Mouse (Mus musculus): ENCODE results near the gene Hivep3.

The Hivep3 gene

DNA sequence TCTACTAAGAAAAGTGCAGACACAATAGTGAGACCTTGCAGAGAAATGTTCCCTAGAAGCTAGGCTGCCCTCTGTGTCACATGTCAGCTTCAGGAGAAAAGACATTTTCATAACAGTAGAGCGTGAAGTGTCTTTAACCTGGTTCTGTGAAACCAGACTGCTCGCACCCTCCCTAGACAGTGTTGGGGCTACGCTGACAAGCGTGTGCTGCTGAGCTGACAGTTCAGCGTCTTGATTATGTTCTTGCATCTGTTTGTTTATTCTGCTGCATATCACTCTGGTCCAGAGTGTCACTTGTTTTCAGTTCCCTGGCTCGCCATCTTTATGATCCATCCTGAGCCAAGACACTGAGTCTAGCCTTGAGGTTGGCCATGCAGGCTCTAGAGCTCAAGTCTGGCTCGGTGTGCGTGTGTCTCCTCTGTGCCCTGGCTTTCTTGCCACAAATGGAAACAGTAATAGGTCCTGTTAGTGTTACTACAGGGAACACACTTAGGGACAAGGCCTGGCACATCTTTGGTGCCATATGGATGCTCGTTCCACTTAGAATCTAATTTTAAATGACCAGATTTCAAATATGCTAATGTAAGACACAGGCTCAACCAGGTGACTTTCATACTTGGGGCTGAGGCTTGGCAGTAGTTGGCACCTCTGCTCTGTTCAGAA, 28.0 kb downstream of the Hivep3 start:
- DNase-seq (ENCODE audit: low spot score): no peak

DNA sequence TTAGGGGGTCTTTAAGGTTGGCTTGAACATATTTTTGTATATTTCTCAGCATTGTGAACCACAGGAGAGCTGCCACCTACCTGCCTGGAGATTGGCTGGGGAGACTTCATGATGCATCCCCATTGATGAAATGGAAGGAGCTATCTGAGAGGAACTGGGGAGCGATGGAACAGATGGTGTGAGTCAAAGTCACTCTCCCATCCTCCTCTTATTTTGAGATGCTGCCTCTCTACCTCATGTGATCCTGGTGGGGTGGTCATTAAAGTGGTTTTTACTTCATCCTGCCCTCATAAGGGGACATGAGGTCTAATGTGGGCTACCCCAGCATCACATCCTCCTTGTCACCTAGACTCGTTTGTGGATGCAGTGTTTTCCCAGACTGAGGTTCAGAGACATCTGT, 28.6 kb downstream of the Hivep3 start:
- DNase-seq (ENCODE audit: low spot score): no peak

DNA sequence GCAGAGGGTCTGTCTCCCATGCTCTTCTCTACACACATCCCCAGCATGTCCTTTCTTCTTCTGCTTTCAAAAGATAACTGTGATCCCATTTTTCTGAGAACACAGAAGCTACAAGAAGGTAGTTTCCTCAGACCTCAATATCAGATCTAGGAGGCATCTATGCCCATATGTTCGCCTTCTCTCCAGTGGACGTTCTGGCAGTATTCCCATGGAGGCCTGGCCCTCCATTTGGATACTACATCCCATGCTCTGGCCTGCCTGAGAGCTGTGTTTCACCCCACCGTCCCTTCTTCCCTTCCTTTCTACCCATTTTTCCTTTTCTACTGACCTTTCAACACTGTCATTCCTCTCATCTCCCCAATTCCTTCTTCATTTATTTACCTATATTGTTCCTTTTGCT, 34.5 kb downstream of the Hivep3 start:
- DNase-seq (ENCODE audit: low spot score): no peak

GRCm38 (mm10) chr4:119775913-119776312, 42.3 kb downstream of the Hivep3 start:
- DNase-seq (ENCODE audit: low spot score): no peak

DNA sequence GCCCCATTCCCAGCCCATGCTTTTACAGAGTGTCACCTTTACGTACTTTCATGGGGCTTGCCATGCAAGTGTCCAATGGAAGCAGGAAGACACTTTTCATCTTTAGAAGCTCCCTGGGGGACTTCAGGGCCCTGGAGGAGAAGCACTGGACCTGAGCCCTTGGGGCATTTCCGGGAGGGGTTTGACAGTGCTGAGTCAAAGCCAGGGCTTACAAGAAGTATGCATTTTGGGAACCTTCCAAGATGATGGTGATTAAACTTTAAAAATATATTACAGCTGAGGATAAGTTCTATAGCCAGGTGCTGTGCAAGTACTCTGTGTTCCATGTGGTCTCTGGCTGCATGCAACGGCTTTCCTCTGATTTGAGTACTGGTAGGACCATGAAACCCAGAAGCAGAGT, 43.6 kb downstream of the Hivep3 start:
- no peak for DNase-seq (ENCODE audit: low spot score)

- no peak for DNase-seq (ENCODE audit: low spot score)
Observed at GRCm38 (mm10) chr4:119779561-119780400, 46.2 kb downstream of the Hivep3 start.

DNA sequence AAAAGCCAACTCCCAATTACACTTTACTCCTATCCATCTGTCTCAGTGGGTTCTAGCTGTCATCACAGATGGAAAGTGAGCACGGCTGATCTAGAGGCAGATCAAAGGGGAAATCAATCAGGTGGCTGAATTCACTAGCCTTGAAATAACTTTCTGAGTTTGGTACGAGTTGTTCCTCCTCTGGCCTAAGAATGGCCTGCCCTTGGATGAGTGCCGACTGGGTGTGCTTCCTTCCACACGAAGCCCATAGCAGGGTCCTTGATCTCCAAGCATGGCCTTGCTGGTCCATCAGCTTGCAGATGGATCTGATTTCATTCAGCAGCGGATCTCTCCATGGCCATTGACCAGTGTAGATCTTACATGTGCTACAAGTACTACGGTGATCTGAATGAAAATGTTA, 47.3 kb downstream of the Hivep3 start:
- no peak for DNase-seq (ENCODE audit: low spot score)

DNA sequence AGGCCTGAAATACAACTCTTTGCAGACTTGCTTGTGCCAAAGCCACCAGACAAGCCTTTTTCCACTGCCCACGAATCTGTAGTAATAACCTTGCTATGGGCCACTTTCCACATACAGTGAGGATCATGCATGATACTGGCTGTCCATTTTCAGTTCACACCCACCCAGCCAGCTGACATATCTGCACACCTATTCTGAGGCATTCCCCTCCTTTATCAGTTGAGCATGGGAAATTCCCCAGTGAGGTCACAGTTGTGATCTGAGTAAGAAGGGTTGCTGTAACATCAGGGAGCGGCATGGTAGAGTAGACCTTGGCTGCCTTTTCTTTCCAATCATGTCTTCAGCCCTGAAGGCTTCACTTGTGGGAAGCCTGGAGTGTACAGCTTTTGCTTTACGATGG, 51.4 kb downstream of the Hivep3 start:
- no peak for DNase-seq (ENCODE audit: low spot score)

DNA sequence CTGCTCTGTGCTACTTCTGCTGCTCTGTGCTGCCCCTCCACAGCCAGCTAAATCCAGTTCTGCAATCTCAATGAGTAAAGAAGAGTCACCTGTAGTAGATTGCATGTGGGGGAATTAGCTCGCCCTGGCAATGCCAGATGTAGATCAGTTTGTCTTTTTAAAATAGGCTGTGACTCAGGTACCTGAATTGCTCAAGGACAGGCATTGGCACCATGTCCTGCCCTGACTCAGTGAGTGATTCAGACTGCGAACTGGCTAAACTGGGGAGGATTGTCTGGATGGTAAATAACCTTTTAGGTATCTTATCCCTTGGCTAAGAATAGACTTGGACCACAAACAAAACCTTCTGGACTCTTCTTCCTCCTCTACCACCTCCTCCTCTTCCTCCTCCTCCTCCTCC, 52.7 kb downstream of the Hivep3 start:
- no peak for DNase-seq (ENCODE audit: low spot score)

DNA sequence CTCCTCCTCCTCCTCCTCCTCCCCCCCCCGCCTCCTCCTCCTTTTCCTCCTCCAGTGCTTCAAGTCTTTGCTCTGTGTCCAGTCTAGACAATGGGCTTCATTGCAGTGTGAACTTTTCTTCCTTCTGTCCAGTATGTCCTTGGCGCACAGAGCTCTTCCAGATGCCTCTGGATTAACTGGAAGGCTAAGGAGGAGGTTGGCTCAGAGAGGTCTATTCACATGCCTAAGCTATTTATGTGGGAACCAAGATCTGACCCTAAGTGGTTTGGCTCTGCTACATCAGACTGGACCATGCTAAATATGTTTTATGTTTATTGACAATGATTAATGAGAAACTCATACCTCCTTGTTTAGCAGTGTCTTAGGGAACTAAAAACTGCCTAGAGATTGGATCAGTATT, 53.1 kb downstream of the Hivep3 start:
- DNase-seq (ENCODE audit: low spot score): no peak

DNA sequence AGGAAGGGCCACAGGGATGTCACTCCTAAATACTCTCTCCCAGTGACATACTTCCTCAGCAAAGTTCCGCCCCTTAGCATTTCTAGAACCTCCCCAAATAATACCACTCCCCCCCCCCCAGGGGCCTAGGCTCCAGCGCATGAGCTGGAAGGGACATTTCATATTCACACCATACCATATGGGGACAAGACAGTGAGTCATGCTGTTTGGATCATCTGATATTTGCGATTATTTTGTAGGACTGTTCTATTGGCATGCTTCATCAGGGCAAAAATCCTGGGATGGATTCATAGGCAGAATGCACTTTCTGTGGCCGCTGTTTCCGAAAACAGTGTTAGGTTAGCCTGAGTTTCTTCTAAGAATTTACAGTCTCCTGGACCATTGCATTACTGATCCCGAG, 55.2 kb downstream of the Hivep3 start:
- DNase-seq (ENCODE audit: low spot score): no peak

- no peak for DNase-seq (ENCODE audit: low spot score)
Observed at GRCm38 (mm10) chr4:119789495-119790148, 56.0 kb downstream of the Hivep3 start.

DNA sequence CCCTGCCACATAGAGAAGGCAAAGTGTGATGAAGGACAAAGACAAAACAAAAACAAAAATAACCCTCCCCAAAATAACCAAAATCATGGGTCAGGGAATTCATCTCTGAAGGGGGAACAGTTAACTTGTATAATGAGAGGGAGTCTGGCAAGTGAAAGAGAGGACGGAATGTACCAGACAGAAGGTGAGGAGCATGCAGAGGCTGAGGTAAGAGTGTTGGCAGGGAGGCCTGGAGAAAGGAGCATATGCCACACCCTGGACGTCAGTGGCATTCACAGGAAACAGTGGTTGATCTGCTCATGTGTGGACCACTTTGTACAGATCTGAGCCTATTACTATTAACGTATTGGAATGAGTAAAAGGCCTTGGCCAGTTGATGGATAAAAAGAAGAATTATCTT, 65.3 kb downstream of the Hivep3 start:
- DNase-seq (ENCODE audit: low spot score): no peak

DNA sequence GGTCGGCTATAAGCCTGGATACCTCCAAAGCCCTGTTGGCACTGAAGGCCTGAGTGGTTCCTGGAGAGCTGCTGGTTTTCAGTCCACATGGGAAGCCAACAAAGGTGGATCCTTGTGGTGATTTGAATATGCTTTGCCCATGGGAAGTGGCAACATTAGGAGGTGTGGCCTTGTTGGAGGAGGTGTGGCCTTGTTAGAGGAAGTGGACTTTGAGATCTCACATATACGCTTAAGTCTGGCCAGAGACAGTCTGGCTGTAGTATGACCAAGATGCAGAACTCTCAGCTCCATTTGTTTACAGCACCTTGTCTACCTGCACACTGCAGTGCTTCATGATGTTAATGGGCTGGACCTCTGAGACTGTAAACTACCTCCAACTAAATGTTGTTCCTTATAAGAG, 73.0 kb downstream of the Hivep3 start:
- DNase-seq (ENCODE audit: low spot score): no peak

DNA sequence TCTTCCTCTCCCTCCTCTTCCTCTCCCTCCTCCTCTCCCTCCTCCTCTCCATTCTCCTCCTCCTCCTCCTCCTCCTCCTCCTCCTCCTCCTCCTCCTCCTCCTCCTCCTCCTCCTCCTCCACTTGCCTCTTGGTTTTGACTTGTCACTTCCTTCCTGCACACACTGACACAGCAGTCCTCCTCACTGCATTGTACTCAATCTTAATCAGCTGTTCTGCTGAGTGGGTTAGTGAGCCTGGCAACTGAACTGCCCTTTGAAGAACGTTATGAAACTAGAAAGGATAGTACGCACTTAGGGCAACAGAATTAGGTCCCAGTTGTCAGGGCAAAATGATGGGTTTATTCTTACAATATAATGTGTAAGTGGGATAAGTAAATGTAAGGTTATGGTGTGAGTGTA, 73.8 kb downstream of the Hivep3 start:
- DNase-seq (ENCODE audit: low spot score): no peak

DNA sequence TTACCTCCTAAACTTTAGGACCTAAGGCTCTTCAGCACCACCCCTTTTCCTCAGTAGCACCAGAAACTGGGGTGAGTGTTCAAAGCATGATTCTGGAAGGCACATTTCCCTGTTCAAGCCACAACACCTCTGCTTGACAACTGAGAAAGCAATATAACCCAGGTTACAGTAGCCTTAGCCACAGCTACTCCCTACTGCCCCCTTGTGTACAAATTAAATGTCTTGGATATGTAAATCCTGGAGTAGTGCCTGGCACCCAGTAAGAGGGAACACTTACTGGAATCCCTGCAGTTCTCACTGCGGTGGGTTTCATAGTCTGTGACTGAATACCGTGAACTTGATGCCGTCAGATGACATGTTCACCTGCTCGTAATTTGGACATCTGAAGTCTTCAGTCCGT, 75.7 kb downstream of the Hivep3 start:
- DNase-seq (ENCODE audit: low spot score): no peak

DNA sequence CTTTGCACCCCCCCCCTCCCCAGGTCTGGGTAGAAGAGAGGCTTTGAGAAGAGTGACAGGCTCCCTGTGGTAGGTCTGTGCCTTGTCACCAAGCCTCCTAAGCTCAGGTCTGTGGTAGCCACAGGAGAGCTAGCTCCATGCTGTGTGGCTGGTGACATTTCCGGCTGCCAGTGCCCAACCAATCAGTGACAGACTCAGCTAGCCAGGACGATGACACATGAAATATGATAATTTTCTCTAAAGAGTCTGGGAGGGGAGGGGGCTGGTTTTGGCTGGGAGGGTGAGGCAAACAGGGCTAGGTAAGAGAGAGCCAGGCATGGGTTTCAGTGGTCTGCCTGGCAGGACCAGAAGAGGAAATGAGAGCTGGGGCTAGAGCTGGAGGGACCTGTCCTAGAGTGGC, 79.2 kb downstream of the Hivep3 start:
- no peak for DNase-seq (ENCODE audit: low spot score)

DNA sequence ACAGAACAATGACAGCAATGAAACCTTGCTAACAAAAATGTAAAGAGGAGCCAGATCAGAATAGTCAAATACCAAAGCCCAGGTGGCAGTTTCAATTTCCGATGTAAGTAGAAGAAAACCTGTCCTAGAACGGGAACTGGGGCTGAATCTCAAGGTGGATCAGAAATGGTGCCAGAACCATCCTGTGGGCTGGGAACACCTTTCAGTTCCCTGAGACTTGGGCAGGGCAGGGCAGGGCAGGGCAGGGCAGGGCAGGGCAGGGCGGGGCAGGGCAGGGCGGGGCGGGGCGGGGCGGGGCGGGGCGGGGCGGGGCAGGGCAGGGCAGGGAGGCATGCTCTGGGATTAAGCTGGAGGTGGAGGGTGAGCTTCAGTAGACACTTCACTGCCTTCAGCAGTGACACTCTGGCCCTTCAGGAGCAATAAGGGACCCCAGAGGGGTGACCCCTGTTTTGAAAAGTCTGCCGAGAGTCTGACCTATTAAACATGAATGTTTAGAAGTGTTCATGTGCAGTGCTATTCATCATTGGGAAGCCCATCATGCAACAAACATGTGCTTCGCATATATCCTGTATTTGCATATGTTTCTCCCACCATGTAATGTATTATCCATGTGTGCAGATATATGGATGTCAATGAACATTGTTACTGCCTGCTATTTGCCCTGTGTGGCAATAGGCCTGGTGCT, 80.1 kb downstream of the Hivep3 start:
- no peak for DNase-seq (ENCODE audit: low spot score)

DNA sequence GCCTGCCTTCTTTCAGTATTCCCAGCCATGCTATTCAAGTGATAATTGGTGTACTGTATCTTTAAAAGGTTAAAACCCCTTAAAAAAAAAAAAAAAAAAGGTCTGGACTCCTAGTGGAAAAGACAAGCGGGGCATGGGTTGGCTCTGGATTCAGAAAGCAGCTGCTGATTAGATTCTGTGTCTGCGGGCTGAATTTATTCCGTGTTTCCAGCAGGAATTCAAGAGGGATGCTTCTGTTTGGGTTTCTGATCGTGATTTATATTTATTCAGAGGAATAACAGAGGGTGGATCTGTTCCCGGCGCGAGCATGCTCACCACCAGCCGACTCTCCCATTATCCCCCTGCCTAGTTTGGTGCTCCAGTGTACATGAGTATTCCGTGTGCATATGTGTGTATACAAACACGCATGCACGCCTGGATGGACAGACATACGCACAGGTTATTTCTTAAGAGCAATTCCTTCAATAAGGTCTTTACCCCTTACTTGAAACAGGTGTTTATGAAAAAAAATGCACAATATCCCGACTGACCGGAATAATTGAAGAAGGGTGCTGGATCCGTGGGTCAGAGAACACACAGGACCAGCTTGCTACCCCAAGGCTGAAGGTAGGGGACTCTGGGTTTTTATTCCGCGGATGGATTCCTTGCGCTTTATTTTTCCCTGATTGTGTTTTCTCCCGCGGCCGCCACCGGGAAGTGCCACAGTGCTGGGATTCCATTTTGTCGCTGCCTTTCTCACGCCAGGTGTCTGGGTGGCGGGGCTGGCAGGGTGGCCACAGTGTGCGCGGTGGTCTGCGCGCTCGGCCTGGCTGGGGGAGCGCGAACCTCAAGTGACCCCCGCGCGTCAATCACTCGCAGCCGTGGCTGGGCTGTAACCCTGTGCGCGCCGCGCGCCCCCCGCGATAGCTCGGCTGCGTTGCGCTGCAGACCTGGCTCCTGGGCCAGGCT, 80.9 kb downstream of the Hivep3 start:
- no peak for DNase-seq (ENCODE audit: low spot score)

- no peak for DNase-seq (ENCODE audit: low spot score)
Observed at GRCm38 (mm10) chr4:119815133-119815792, 81.7 kb downstream of the Hivep3 start.

DNA sequence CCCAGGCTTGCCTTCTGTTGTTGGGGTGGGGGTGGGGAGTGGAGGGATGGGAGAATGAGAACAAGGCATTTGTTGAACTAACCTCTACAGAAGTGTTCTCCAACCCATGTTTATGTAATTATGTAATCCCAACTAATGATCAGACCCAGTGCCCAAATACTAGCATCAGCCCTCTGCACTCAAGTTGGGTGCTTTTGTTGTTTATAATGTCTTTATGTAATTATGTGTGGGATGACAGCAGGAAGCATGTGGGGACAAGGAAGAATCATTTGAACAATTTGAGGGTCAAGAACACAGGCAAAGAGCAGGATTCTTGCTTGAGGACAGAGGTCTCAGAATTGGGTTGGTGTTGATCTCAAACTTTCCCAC, 82.2 kb downstream of the Hivep3 start:
- no peak for DNase-seq (ENCODE audit: low spot score)
